Mouse (Mus musculus) liver, adult 2 months (tissue): ENCODE measurements around the gene Tmem9. TPM values are rescaled to one million over a fixed set of nuclear protein-coding genes. Genes with fewer than 3 reads are reported as not detected.
A peak's percentile ranks its signal among the peaks of the same experiment; 100 is the strongest.

Experiments used
- DNase-seq: peaks from one replicate; pipeline ENCODE4 v3.0.0-alpha.2; 2011; ENCODE audit warnings: low read depth, low spot score; ENCODE audit errors: extremely low read depth
- H3K27ac ChIP-seq: fragments of 200-500 bp; replicated peaks from 2 replicates; pipeline ENCODE4 v1.5.1; 2012; ENCODE audit warnings: low read depth, mild to moderate bottlenecking, control low read depth, inconsistent platforms, low read length; ENCODE audit not compliant: insufficient read depth
- H3K27me3 ChIP-seq: fragments of 200-500 bp; 2 replicates; pipeline ENCODE4 v1.6.1; 2012; ENCODE audit warnings: mild to moderate bottlenecking, moderate library complexity, low read length, inconsistent platforms; ENCODE audit not compliant: control insufficient read depth, insufficient read depth
- H3K36me3 ChIP-seq: fragments of 200-500 bp; 2 replicates; pipeline ENCODE4 v1.6.1; 2012; ENCODE audit warnings: low read length, inconsistent platforms; ENCODE audit not compliant: control insufficient read depth, insufficient read depth
- H3K4me1 ChIP-seq: fragments of 200-500 bp; 2 replicates; pipeline ENCODE4 v1.6.1; 2011; ENCODE audit warnings: low read length; ENCODE audit not compliant: control insufficient read depth, insufficient read depth
- H3K4me3 ChIP-seq: fragments of 200-500 bp; 2 replicates; pipeline ENCODE4 v1.5.1; 2011; ENCODE audit warnings: low read depth, mild to moderate bottlenecking, control low read depth, low read length, moderate library complexity; ENCODE audit not compliant: insufficient read depth
- H3K79me2 ChIP-seq: fragments of 200-500 bp; 2 replicates; pipeline ENCODE4 v1.6.1; 2012; ENCODE audit warnings: inconsistent platforms, mild to moderate bottlenecking, low read length, moderate library complexity; ENCODE audit not compliant: control insufficient read depth, insufficient read depth
- H3K9ac ChIP-seq: fragments of 200-500 bp; 2 replicates; pipeline ENCODE4 v1.6.1; 2012; ENCODE audit warnings: low read depth, mild to moderate bottlenecking, control low read depth, inconsistent platforms, low read length
- CTCF ChIP-seq: fragments of 200-500 bp; IDR thresholded peaks from 2 replicates; pipeline ENCODE4 v1.5.1; 2011; ENCODE audit warnings: low read depth, low read length, control low read depth
- POLR2A ChIP-seq: fragments of 200-500 bp; IDR thresholded peaks from 2 replicates; pipeline ENCODE4 v1.6.1; 2011; ENCODE audit warnings: low read length, control low read depth; ENCODE audit not compliant: insufficient read depth; ENCODE audit errors: extremely low read depth
- WGBS: fragments of 180-500 bp; shearing (Covaris S2); methylation state at CpG from one replicate; pipeline ENCODE4 v1.1.7; 2018; 5-methylcytosine and 5-hydroxymethylcytosine counted together
- polyA plus RNA-seq: library from polyadenylated mRNA; depleted of rRNA; stranded (reverse); fragments of >200 nt; gene quantifications from 2 replicates; pipeline ENCODE4 v1.2.3, GENCODE M21; 2012
- total RNA-seq: library from RNA; depleted of rRNA; stranded (reverse); fragments of >200 nt; gene quantifications from 2 replicates; pipeline ENCODE4 v1.2.3, GENCODE M21; 2014

Gene Tmem9
- total and polyA plus RNA-seq, 2 experiments, result 20.1 to 39.1 TPM

DNA sequence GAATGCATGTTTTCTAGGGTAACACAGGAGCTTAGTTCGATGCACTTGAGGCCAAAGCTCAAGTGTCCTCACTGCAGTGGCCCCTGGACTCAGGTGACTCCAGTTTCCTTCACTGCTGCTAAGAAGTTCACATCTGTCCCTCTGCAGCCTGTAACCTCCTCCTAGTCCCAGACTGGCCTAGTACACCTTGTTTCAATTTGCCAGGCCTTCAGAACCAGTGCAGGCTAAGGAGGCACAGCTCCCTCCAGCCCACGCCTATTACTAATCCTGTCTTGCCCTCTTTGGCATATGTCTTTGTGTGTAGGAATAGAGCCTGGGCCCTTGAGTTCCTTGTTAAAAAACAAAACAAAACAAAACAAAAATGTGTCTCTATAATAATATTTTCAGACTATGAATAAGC lies 9.4 kb downstream of the Tmem9 start:
- 97% methylated on average over 2 of the region's 2 CpGs for WGBS
- no peak for DNase-seq
- Histone ChIP-seq H3K27me3 (no peaks in the 10 kb centered on the region), H3K27ac (no peak overlapping the region), H3K36me3 (no peaks in the 10 kb centered on the region), H3K9ac (no peak overlapping the region), H3K4me3 (no peak overlapping the region), H3K79me2 (no peaks in the 10 kb centered on the region), H3K4me1 (no peaks in the 10 kb centered on the region; the same call in 1 of the 2 replicates)
- no peak for TF ChIP-seq CTCF
- no peak for TF ChIP-seq POLR2A

DNA sequence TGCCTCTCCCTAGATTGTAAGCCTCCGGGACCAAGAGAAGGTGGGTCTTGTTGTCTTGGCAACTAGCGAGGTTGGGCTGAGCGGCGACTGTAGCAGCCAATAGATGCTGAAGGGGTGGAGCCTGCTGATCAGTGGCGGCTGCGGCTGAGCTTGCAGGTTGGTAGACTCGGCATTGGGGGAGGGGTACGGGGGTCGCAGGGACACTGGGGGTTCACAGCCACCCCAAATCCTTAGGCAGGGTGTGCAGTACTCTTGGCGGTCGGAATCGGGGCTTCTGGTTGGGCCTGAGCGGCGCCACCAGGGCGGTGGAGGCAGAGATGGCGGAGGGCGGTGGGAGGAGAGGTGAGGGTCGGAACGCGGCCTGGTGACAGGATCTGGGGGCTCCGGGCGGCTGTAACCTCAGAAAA lies 10.0 kb downstream of the Tmem9 start:
- TF ChIP-seq CTCF (no peak), POLR2A (peak; percentile 36; the same call in 1 of the 2 replicates)
- DNase-seq, result peak; percentile 87
- no peaks in the 10 kb centered on the region; the same call in 1 of the 2 replicates for H3K4me1 ChIP-seq
- no peaks in the 10 kb centered on the region for H3K27me3 ChIP-seq
- H3K79me2 ChIP-seq, result no peaks in the 10 kb centered on the region
- H3K36me3 ChIP-seq, result no peaks in the 10 kb centered on the region
- peak overlapping the region; percentile 85 for H3K9ac ChIP-seq
- H3K27ac ChIP-seq, result no peak overlapping the region
- WGBS, result under 1% methylated on average over 22 of the region's 22 CpGs
- H3K4me3 ChIP-seq, result peak overlapping the region; percentile 93

DNA sequence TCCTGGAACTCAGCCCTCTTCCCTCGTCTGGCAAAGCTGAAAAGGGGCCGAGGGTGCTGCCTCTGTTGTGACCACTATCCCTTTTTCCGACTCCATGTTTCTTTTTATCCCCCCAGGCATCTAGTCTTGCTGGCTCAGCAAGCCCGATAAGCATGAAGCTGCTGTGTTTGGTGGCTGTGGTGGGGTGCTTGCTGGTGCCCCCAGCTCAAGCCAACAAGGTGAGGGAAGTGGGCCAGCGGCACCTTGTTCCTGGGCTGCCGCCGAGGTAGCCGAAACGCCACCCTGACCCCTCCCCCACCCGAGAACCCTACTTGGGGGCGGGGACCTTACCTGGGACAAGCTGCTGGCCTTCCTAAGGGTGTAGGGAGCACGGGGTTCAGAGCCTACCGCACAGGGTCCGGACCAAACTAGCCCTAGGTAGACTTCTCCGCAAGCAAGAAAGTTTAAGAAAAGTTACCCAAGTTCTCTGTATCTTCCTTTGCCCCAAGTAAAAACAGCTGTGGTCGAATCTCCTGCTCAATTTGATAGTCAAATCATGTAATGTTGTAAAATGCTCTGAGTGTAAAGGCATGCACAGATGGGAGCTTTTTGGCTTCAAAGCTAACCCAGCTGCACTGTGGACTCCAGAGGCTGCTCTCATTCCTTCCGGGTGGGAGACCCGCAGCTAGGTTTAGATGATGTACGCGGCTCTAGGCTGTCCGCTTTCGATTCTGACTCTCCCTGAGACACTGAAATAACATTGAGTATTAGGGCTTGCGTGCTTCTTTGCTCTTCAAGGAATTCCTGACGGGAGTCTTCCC lies 10.6 kb downstream of the Tmem9 start:
- 19% methylated on average over 24 of the region's 24 CpGs for WGBS
- TF ChIP-seq CTCF, result no peak
- no peak for TF ChIP-seq POLR2A
- peak; percentile 6 for DNase-seq
- Histone ChIP-seq H3K4me3 (peak overlapping the region; percentile 93), H3K36me3 (no peaks in the 10 kb centered on the region), H3K27ac (no peak overlapping the region), H3K4me1 (no peaks in the 10 kb centered on the region; the same call in 1 of the 2 replicates), H3K9ac (peak overlapping the region; percentile 85), H3K27me3 (no peaks in the 10 kb centered on the region), H3K79me2 (no peaks in the 10 kb centered on the region)

DNA sequence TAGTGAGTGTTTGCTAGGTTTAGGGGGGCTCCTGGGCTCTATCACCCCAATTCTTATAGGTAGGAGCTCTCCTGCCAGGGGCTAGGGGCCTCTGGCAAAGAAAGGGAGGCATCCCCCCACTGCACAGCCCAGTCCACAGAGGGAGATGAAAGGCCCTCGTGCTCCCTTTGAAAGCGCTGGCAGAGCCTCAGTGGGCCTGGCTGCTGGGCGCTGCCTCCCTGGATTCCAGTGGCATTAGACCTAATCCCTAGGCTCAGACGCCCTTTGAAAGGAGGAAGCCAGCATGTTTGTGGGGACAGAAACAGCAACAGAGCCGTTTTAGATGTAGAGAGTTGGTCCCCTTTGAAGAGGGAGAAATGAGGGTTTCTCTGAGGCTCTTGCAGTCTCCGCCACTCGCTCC lies 22.3 kb downstream of the Tmem9 start:
- H3K4me3 ChIP-seq, result no peak overlapping the region
- TF ChIP-seq CTCF, result no peak
- TF ChIP-seq POLR2A, result no peak
- WGBS, result 95% methylated on average over 7 of the region's 7 CpGs
- no peak overlapping the region for H3K27ac ChIP-seq
- H3K79me2 ChIP-seq, result no peaks in the 10 kb centered on the region
- DNase-seq, result no peak
- no peaks in the 10 kb centered on the region for H3K4me1 ChIP-seq
- H3K36me3 ChIP-seq, result no peaks in the 10 kb centered on the region
- H3K27me3 ChIP-seq, result no peaks in the 10 kb centered on the region
- H3K9ac ChIP-seq, result no peak overlapping the region

DNA sequence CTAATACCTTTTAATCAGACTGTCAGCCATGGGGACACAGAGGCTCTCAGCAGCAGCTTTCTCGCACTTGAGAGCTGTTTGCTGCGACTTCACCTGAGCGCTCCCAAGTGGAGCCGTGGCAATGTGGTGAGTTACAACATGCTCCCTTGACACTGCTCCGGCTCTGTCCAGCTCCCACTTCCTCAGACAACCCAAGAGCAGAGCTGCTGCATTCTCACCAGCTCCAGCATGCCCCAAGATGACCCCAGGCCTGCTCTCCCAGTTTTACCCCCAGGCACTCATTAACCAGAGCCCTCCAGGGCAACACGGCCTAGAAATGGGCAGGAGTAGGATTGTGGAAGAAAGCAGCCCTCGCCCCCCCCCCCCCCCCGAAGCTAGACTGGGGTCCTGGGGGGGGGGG lies 23.7 kb downstream of the Tmem9 start:
- Histone ChIP-seq H3K4me3 (no peak overlapping the region), H3K27ac (no peak overlapping the region), H3K79me2 (no peaks in the 10 kb centered on the region), H3K36me3 (no peaks in the 10 kb centered on the region), H3K27me3 (no peaks in the 10 kb centered on the region), H3K9ac (no peak overlapping the region), H3K4me1 (no peaks in the 10 kb centered on the region)
- WGBS, result 82% methylated on average over 8 of the region's 8 CpGs
- TF ChIP-seq CTCF (no peak), POLR2A (no peak)
- no peak for DNase-seq

DNA sequence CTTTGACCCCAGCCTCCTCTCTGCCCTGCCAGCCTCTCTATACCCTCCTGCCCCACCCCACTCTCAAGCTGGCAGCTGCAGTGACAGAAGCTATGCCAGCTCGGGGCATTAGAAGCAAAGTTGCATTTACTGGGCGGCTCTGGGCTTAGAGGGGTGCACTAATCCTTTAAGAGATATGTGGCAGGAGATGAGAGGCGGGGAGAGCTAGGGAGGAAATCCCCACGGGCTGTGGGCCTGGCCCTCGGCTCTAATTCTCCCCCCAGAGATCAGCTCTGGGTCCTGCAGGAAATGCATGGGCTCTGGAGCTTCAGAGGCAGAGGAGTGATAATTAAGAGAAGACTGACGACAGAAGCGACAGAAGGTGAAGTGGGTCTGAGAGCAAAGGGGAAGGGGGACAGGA lies 25.0 kb downstream of the Tmem9 start:
- no peaks in the 10 kb centered on the region for H3K36me3 ChIP-seq
- H3K4me1 ChIP-seq, result no peaks in the 10 kb centered on the region
- no peak overlapping the region for H3K27ac ChIP-seq
- TF ChIP-seq CTCF (no peak), POLR2A (no peak)
- no peaks in the 10 kb centered on the region for H3K27me3 ChIP-seq
- DNase-seq, result no peak
- 73% methylated on average over 7 of the region's 7 CpGs for WGBS
- no peaks in the 10 kb centered on the region for H3K79me2 ChIP-seq
- H3K9ac ChIP-seq, result no peak overlapping the region
- no peak overlapping the region for H3K4me3 ChIP-seq
